Comparison of ENCODE assay signal across 18 mouse cellular contexts in the genomic region with DNA sequence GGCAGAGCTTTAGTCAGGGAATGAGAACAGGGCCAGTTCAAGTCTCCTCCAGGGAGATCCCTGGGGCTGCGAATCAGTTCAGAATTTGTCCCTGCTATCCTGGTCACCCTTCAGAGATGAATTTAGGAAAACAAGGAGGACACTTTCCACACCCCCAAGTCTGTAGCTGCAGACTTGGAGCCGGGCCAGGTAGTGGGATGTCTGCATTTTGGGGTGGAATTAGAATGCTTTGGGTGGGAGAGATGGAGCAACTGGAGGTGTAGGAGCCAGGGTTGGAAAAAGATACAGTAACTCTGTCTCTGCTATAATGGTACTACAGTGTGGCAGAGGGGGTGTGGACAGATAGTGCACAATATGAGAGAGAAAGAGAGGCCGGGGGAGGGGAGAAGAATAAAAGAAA.
"Had no signal": no experiment of that assay in that cellular context is flagged by ENCODE, and none has a peak within 500 bp of the region (broad histone marks: within the 10 kb centered on the region; RNA-seq: fewer than 3 reads in every experiment).

No protein-coding gene starts in this region.

- ATAC-seq: liver, postnatal 0 days; lung, postnatal 0 days; midbrain, embryonic 13.5 days; midbrain, embryonic 15.5 days had no signal

- DNase-seq: liver, postnatal 0 days; lung, adult 2 months; lung, postnatal 14 days; lung, postnatal 36 days; thymus, adult 2 months; thymus, postnatal 25 days; thymus, postnatal 4 days had no signal

- H3K27me3 ChIP-seq: liver, embryonic 15.5 days; lung, embryonic 15.5 days; midbrain, embryonic 15.5 days; neural tube, embryonic 12.5 days had no signal

- H3K9ac ChIP-seq: liver, embryonic 15.5 days; liver, postnatal 0 days; lung, embryonic 15.5 days; midbrain, embryonic 13.5 days; midbrain, embryonic 15.5 days; neural tube, embryonic 12.5 days; stomach, embryonic 15.5 days had no signal

- H3K9me3 ChIP-seq: liver, embryonic 15.5 days; lung, embryonic 15.5 days; midbrain, embryonic 13.5 days; midbrain, embryonic 15.5 days; neural tube, embryonic 12.5 days; stomach, embryonic 15.5 days had no signal

- H3K4me2 ChIP-seq: liver, embryonic 15.5 days; lung, embryonic 15.5 days; midbrain, embryonic 11.5 days; midbrain, embryonic 13.5 days; midbrain, embryonic 15.5 days; neural tube, embryonic 12.5 days; stomach, embryonic 15.5 days had no signal

- H3K27ac ChIP-seq: liver, embryonic 15.5 days; lung, embryonic 15.5 days; macrophage; midbrain, embryonic 13.5 days; midbrain, embryonic 15.5 days; neural tube, embryonic 12.5 days; stomach, embryonic 15.5 days; stomach, postnatal 0 days had no signal

- H3K36me3 ChIP-seq: liver, embryonic 15.5 days; lung, embryonic 15.5 days; midbrain, embryonic 13.5 days; midbrain, embryonic 15.5 days; neural tube, embryonic 12.5 days; stomach, embryonic 15.5 days had no signal

- H3K4me1 ChIP-seq: liver, embryonic 15.5 days; lung, embryonic 15.5 days; stomach, embryonic 15.5 days had no signal

- H3K4me3 ChIP-seq: liver, embryonic 15.5 days; lung, embryonic 15.5 days; megakaryocyte, embryonic 14.5 days; midbrain, embryonic 13.5 days; midbrain, embryonic 15.5 days; neural tube, embryonic 12.5 days; stomach, embryonic 15.5 days had no signal
